Mouse (Mus musculus): ENCODE measurements around the gene Gm10382. TPM values are rescaled to one million over a fixed set of nuclear protein-coding genes. Genes with fewer than 3 reads are reported as not detected.
A peak's percentile ranks its signal among the peaks of the same experiment; 100 is the strongest.

Gm10382 gene
- polyA plus RNA-seq, 1 experiment = 0.15 TPM

GRCm38 (mm10) chr5:125404536-125404902 lies 15.4 kb downstream of the Gm10382 start:
- H3K27me3 ChIP-seq (ENCODE audit: control insufficient read depth, insufficient read depth, low read length) = no peaks in the 10 kb centered on the region
- under 1% methylated on average over 7 of the region's 7 CpGs for WGBS

GRCm38 (mm10) chr5:125404903-125405545 lies 15.9 kb downstream of the Gm10382 start:
- peak overlapping the region; percentile 70 for H3K4me3 ChIP-seq (ENCODE audit: low read depth, low read length)
- peaks cover 10% of the 10 kb centered on the region; the same call in 1 of the 2 replicates for H3K4me1 ChIP-seq (ENCODE audit: control insufficient read depth, insufficient read depth, insufficient read length, low read length)
- under 1% methylated on average over 28 of the region's 28 CpGs for WGBS
- H3K27me3 ChIP-seq (ENCODE audit: control insufficient read depth, insufficient read depth, low read length) = no peaks in the 10 kb centered on the region
- H3K27ac ChIP-seq (ENCODE audit: insufficient read depth, low read depth, low read length) = peak overlapping the region; percentile 86
- TF ChIP-seq POLR2A (IDR thresholded peaks at IDR 0.05; ENCODE audit: low read depth, low read length) (peak; percentile 25; the same call in 1 of the 2 replicates), CTCF (IDR thresholded peaks at IDR 0.05; ENCODE audit: extremely low read depth, insufficient read length, insufficient replicate concordance, low read depth, low read length) (no peak)
- H3K36me3 ChIP-seq (ENCODE audit: control insufficient read depth, insufficient read depth, low read length) = no peaks in the 10 kb centered on the region

More at GRCm38 (mm10) chr5:125404536-125404902, 15.4 kb downstream of the Gm10382 start:
- Histone ChIP-seq H3K36me3 (ENCODE audit: control insufficient read depth, insufficient read depth, low read length) (no peaks in the 10 kb centered on the region), H3K4me3 (ENCODE audit: low read depth, low read length) (peak overlapping the region; percentile 70), H3K4me1 (ENCODE audit: control insufficient read depth, insufficient read depth, insufficient read length, low read length) (peaks cover 10% of the 10 kb centered on the region; the same call in 1 of the 2 replicates), H3K27ac (ENCODE audit: insufficient read depth, low read depth, low read length) (peak overlapping the region; percentile 86)
- TF ChIP-seq POLR2A (IDR thresholded peaks at IDR 0.05; ENCODE audit: low read depth, low read length) (no peak), CTCF (IDR thresholded peaks at IDR 0.05; ENCODE audit: extremely low read depth, insufficient read length, insufficient replicate concordance, low read depth, low read length) (no peak)

GRCm38 (mm10) chr5:125405546-125406248 lies 16.6 kb downstream of the Gm10382 start:
- Histone ChIP-seq H3K4me1 (ENCODE audit: control insufficient read depth, insufficient read depth, insufficient read length, low read length) (peaks cover 10% of the 10 kb centered on the region; the same call in 1 of the 2 replicates), H3K27me3 (ENCODE audit: control insufficient read depth, insufficient read depth, low read length) (no peaks in the 10 kb centered on the region), H3K4me3 (ENCODE audit: low read depth, low read length) (peak overlapping the region; percentile 70), H3K36me3 (ENCODE audit: control insufficient read depth, insufficient read depth, low read length) (no peaks in the 10 kb centered on the region), H3K27ac (ENCODE audit: insufficient read depth, low read depth, low read length) (peak overlapping the region; percentile 86)
- under 1% methylated on average over 31 of the region's 31 CpGs for WGBS
- TF ChIP-seq CTCF (IDR thresholded peaks at IDR 0.05; ENCODE audit: extremely low read depth, insufficient read length, insufficient replicate concordance, low read depth, low read length) (no peak), POLR2A (IDR thresholded peaks at IDR 0.05; ENCODE audit: low read depth, low read length) (no peak)

- 3% methylated on average over 20 of the region's 20 CpGs for WGBS
- Histone ChIP-seq H3K4me1 (ENCODE audit: control insufficient read depth, insufficient read depth, insufficient read length, low read length) (peaks cover 10% of the 10 kb centered on the region; the same call in 1 of the 2 replicates), H3K27me3 (ENCODE audit: control insufficient read depth, insufficient read depth, low read length) (no peaks in the 10 kb centered on the region), H3K36me3 (ENCODE audit: control insufficient read depth, insufficient read depth, low read length) (no peaks in the 10 kb centered on the region), H3K27ac (ENCODE audit: insufficient read depth, low read depth, low read length) (peak overlapping the region; percentile 85), H3K4me3 (ENCODE audit: low read depth, low read length) (peak overlapping the region; percentile 64)
- TF ChIP-seq POLR2A (IDR thresholded peaks at IDR 0.05; ENCODE audit: low read depth, low read length) (no peak), CTCF (IDR thresholded peaks at IDR 0.05; ENCODE audit: extremely low read depth, insufficient read length, insufficient replicate concordance, low read depth, low read length) (no peak)
These were observed 17.3 kb downstream of the Gm10382 start for GRCm38 (mm10) chr5:125406322-125407016.

- peaks cover 10% of the 10 kb centered on the region; the same call in 1 of the 2 replicates for H3K4me1 ChIP-seq (ENCODE audit: control insufficient read depth, insufficient read depth, insufficient read length, low read length)
- no peak overlapping the region for H3K27ac ChIP-seq (ENCODE audit: insufficient read depth, low read depth, low read length)
- H3K36me3 ChIP-seq (ENCODE audit: control insufficient read depth, insufficient read depth, low read length) = no peaks in the 10 kb centered on the region
- WGBS = 55% methylated on average over 13 of the region's 13 CpGs
- H3K27me3 ChIP-seq (ENCODE audit: control insufficient read depth, insufficient read depth, low read length) = no peaks in the 10 kb centered on the region
- TF ChIP-seq CTCF (IDR thresholded peaks at IDR 0.05; ENCODE audit: extremely low read depth, insufficient read length, insufficient replicate concordance, low read depth, low read length) (no peak), POLR2A (IDR thresholded peaks at IDR 0.05; ENCODE audit: low read depth, low read length) (no peak)
- peak overlapping the region; percentile 64; the same call in 1 of the 2 replicates for H3K4me3 ChIP-seq (ENCODE audit: low read depth, low read length)
These were observed 18.1 kb downstream of the Gm10382 start for GRCm38 (mm10) chr5:125407020-125407830.

- TF ChIP-seq POLR2A (IDR thresholded peaks at IDR 0.05; ENCODE audit: low read depth, low read length) (no peak), CTCF (IDR thresholded peaks at IDR 0.05; ENCODE audit: extremely low read depth, insufficient read length, insufficient replicate concordance, low read depth, low read length) (no peak)
- no peaks in the 10 kb centered on the region for H3K36me3 ChIP-seq (ENCODE audit: control insufficient read depth, insufficient read depth, low read length)
- no peaks in the 10 kb centered on the region for H3K27me3 ChIP-seq (ENCODE audit: control insufficient read depth, insufficient read depth, low read length)
- peaks cover 10% of the 10 kb centered on the region; the same call in 1 of the 2 replicates for H3K4me1 ChIP-seq (ENCODE audit: control insufficient read depth, insufficient read depth, insufficient read length, low read length)
- no peak overlapping the region for H3K27ac ChIP-seq (ENCODE audit: insufficient read depth, low read depth, low read length)
- WGBS = 75% methylated on average over 14 of the region's 14 CpGs
- H3K4me3 ChIP-seq (ENCODE audit: low read depth, low read length) = no peak overlapping the region
These were observed 18.9 kb downstream of the Gm10382 start for GRCm38 (mm10) chr5:125407910-125408575.
